Mouse (Mus musculus) cerebellum, postnatal 36 days (tissue): ENCODE data around the gene Capn12.
A peak's percentile ranks its signal among the peaks of the same experiment; 100 is the strongest.
"Not testable (repeated sequence)": the region's sequence is repeated elsewhere in the genome, so short reads cannot be mapped to it uniquely, and the experiment has no call there.

Experiments
- DNase-seq, 2 experiments: peaks; one replicate each; pipeline ENCODE4 v3.0.0; 2021 to 2022; ENCODE audit warnings: mixed read lengths in 2 of 2

Gene Capn12

DNA sequence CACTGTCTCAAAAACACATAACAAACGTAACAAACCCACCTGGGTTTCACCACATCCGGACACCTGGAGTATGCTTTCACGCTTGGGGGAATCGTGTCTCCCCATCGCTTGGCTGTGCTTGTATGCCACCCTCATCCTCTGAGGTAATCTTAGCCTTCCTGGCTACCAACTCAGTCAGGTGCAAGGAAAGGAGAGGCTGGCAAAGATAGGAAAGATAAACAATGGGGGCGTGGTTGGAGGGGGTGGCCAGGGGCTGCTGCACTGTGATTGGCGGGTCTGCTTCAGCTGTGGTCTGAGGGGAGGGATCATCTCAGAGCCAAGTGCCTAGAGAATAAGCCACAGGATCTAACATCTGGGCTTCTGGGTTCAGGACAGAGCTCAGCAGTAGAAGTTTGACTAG is 1.6 kb upstream of the Capn12 start:
- DNase-seq: no peak

DNA sequence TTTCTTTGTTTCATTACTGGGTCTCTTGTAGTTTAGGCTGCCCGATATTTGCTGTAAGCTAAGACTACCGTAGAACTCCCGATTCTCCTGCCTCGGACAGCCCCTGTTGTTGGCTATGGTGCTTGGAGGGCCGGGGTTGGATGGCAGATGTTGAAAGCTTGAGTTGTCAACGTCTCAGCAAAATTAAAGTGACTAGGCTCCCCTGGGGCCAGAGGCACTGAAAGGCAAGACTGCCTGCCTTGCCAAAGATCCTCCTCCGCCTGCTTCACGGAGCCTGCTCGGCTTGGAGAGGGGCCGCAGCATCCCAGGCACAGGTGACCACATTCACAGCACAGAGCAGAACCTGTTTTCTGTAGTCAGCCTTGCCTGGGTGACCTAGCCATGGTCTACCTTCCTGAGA is 668 bp upstream of the Capn12 start:
- no peak for DNase-seq

DNA sequence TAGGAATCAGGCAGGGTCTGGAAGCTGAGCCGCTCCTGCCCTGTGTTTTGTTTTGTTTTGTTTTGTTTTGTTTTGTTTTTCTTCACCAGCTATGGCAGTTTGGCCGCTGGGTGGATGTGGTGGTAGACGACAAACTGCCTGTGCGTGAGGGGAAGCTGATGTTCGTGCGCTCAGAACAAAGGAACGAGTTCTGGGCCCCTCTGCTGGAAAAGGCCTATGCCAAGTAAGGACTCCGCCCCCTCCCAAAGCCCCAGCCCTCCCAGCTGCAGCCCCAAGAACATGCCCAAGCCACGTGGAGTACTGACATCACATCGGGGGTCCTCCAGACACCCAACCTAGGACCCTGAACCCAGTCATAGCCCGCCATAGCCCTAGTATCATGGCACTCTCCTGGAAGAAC is 1.8 kb downstream of the Capn12 start:
- no peak for DNase-seq

DNA sequence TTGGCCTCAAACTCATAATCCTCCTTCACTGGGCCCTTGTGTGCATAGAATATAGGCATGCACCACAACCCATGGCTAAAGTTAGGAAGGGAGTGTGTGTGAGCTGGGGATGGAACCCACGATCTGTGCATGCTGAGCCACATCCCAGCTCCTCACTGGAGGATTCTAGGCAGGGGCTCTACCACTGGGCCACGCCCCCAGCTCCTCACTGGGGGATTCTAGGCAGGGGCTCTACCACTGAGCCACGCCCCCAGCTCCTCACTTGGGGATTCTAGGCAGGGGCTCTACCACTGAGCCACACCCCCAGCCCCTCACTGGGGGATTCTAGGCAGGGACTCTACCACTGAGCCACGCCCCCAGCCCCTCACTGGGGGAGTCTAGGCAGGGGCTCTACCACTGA is 2.5 kb downstream of the Capn12 start:
- not testable (repeated sequence) for DNase-seq

DNA sequence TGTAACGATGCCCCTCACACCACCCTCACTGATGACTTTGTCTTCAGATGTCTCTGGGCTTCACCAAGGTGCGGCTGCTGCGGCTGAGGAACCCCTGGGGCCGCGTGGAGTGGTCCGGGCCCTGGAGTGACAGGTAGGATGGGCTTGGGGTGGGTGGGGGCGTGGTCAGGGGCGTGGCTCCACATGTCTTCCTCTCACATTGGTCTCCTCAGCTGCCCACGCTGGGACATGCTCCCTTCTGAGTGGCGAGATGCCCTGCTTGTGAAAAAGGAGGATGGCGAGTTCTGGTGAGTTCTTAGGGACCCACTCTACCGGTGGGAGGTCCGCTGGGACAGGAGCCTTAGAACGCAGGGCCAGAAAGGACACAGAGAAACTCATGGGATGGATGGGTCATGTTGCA is 5.3 kb downstream of the Capn12 start:
- no peak for DNase-seq

DNA sequence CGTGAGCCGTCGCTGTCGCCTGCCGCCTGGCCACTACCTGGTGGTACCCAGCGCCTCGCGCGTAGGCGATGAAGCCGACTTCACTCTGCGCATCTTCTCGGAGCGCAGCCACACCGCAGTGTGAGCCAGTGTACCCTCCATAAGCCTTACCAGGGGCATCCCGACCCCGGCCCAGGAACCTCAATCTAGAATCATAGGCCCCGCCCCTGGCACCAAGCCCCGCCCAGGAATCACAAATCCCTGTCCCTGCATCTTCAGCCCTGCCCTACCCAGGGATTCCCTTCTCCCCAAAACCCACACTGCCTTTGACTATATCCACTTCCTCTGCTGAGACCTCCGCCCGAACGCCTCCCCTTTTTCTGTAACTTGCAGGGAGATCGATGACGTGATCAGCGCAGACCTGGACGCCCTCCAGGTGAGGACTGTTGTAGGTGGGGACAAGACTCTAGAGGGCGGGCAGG is 7.5 kb downstream of the Capn12 start:
- no peak for DNase-seq

DNA sequence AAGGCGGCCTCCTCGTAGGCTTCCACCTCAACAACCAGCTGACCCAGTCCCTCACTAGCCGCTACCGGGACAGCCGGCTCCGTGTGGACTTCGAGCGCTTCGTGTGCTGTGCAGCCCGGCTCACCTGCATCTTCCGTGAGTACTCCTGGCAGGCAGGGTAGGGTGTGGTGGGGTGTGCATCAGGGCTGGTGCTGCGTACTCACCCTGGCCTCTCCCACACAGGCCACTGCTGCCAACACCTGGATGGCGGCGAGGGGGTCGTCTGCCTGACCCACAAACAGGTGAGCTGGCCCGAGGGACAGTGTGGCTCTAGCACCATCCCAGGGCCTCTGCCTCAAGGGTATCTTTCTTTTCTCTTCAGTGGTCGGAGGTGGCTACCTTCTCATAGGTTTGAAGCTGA is 11.4 kb downstream of the Capn12 start:
- DNase-seq: no peak

DNA sequence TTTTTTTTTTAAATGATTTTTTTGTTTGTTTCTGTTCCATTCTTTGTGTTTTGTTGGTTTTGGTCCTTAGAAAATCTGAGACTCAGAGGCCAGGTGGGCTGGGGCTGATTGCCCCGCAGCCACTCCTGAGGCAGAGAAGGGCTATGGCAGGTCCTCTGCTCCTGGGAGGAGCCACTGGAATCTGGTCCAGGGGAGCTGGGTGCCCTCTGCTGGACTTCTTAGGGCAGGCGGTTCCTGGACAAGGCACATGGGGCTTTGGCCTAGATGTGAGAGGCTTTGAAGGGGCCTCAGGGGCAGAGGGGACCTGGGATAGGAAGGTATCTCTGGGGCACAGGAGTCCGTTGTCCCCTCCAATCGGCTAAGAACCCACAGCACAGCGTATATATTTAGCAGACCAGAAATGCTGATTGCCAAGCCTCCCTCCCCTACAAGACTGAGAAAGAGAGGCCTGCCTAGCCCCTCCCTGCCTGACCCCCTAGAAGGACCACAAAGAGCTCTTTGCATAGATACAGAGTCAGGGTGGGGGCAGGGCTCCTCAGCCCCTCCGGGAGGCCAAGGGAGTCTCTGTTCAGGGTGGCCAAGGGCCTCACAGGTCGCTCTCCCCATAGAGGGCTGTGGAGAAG is 12.5 kb downstream of the Capn12 start:
- DNase-seq: peak in 1 of 2 experiments; percentile 33

DNA sequence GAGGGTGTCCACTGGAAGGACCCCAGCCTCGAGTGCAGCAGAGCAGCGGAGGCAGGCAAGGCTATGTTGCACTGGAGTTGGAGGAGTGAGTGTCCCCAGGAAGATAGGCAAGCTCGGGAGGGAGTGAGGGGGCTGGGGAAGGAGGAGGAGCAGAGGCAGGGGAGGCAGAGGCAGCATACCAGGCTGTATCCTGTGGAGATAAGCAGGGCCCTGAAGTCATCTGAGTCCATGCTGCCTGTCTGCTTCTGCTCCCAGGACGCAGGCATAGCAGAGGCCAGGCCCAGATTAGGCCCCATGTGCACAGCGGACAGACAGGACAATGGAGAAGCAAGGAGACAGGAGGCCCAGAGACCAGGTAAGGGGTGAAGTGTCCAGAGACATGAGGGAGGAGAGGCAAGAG is 13.7 kb downstream of the Capn12 start:
- DNase-seq: no peak

DNA sequence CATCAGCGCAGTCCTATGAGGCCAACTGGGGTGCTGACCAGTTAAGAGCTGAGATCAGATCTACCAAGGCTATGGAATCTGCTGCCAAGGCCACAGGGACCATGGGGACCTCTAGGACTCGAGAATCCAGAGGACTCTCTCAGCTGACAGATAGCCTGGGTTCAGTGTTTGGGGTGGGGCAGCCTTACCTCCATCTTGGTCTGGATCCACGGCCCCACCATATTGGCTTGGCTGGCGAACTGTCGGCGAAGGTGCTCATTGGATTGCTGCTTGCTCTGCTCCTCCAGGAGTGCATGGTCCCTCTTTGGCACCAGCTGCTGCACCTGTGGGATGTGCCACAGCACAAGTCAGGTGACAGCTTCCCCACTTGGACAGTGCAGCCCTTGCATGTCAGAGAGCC is 16.4 kb downstream of the Capn12 start:
- no peak for DNase-seq

DNA sequence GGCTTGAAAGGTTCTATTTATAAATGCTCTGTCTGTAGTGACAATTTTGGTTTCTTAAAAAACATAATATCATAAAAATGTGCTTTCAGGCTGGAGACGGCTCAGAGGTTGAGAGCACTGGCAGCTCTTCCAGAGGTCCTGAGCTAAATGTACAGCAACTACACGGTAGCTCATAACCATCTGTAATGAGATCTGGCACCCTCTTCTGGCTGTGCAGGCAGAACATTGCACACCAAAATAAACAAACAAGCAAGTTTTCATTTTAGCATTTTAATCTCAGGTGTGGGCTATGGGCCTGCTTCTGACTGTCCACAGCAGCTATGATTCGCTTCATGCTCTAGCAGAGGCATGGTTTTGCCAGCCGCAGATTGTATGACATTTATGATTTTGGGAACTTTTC is 18.8 kb downstream of the Capn12 start:
- DNase-seq: no peak

DNA sequence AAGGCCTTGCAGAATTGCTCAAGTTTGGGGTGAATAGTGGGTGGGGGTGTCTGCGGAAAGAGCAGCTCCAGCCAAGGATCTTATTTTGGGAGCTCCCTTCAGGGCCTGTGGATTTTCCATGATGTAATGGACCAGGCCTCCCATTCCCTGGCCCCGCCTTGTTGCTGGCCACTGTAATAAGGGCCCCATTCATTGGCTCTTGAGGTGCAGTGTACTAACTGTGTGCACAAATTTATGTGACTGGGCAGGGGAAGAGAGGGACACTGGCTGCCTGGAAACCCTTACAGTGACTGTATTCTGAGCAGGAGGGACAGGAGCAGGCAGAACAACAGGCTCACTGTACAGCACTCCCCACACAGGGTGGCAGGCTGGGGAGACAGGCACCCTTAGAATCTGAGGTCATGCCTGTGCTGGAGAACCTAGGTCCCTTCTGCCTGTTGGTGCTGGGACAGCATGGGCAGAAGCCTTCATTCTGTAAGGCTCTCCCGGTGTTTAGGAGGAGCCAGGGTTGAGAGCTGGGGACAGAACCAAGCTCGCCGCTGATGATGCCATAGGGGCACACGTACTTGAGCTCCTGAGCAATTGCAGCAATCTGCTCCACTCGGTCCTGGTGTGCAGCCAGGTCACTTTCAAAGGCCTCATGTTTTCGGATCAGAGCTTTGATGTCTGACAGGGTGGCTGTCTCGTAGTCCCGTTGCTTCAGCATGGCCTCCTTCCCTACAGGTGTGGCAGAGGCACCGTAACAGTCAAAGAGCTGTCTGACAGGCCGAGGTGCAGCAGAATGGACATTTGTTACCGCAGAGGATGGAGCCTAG is 20.3 kb downstream of the Capn12 start:
- no peak for DNase-seq

DNA sequence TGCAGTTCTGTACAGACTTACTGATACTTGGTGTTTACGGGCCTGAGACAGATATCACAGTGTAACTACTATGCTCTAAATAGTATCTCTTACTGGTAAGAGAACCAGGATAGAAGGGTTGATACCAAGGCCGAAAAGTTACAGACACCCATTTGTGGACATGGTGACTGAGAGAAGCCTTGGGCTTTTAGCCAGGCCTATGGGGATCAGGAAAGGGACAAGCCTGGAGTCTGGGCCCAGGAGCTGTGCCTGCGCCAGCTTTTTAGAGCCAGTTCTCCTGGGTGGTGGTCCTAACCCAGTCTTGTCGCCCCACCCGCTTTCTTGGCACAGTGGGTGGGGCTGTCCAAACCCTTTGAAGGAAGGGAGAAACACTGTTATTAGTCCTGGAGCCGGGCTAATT is 21.0 kb downstream of the Capn12 start:
- DNase-seq: no peak

DNA sequence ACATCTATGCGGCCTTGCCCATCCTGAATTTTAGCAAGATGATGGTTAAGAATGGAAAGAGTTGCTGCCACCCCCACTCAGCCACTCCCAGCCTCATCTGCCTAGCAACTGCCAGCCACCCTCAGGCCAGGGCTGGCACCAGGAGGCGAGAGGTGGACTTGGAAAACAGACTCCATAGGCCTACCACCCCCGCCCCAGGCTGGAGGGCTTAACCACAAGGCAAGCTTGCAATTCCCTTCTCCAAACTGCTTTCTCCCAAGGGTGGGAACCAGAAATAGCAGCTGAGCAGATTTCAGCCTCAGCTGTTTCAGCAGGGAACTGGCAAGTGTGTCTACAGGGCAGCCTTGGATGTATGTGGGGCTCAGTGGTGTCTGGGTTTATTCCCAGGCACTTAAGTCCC is 21.6 kb downstream of the Capn12 start:
- DNase-seq: peak in 1 of 2 experiments; percentile 34

DNA sequence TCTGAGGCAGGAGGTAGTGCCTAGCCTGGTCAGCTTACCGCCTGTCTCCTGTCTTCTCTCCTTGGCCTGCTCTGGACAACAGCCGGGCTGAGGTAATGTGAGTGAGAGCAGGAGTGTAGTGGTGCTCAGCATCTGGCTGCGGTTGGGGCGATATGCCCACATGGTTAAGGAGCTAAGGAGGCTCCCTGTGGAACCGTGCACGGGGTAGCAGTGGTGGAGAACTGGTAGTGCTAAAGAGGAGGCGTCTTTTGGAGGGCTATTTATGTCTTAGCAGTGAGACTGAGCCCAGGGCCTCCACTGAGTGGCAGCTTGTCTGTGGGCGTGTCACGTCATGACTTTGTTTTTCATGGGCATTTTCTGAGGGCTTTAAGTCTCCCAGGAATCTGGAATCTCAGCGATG is 22.6 kb downstream of the Capn12 start:
- no peak for DNase-seq

DNA sequence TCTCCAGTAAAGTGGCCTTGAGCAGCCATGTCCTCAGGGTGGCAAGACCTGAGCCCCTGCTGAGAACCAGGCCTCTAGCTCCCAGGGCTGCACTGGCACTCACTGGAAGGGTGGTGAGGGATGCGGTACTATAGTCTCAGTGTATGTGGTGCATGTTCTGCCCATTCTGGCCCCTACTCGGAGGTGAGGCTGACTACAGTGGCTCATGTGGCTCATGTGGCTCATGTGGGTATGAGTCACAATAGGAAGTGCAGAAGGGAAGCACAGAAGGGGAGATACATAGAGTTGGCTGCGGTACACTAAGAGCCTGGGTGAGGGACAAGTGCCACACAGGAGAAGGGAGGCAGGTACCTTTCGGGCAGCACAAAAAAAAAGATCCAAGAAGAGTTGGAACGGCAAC is 26.0 kb downstream of the Capn12 start:
- no peak for DNase-seq

DNA sequence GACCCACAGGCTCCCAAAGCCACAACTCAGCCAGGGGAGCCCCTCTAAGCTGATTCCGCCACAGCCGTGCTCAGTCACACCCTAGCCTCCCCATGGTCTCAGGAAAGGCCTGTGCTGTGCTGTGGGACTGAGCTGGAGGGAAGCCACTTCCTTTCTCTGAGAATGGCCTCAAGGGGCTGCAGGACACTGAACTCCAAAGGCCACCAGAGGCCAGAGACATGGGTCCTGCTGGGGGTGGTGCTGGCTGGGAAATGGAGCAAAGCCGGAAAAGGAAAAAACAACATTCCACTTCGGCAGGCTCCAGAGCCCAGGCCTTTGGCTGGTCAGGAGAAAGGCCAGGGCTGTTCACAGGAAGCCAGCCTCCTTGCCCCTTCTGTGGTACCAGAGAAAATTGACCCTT is 30.4 kb downstream of the Capn12 start:
- no peak for DNase-seq

DNA sequence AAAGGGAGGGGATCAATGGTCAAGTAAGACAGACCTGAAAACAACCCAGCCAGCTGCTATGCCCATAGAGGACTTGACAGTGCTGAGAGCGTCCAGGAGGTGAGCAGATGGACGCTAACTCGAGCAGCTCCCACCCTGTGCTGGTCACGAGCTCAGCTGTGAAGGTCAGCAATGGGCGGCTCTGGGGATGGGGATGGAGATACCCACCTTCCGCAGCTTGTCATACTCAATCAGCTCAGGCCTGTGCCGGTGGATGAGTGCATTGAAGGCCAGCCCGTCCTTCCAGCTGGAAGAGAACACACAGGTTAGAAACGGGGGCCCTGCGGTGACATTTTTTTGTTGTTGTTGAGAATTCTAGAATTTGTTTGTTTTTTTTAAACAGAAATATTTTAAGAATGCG is 31.9 kb downstream of the Capn12 start:
- DNase-seq: no peak

DNA sequence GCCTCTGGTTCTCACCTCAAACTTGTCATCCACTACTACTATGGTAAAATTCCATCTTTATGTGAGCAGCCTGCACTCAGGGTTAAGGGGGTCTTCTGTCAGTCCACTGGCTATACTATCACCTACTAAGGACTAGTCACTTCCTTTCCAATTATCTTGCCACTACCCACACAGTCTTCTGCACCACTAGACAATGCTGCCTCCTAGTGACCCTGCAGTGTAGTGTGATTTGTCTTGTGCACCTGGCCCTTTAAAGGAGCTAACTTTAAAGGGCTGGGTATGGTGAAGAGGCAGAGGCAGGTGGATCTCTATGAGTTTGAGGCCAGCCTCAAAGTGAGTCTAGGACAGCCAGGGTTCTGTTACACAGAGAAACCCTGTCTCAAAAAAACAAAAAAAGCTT is 35.3 kb downstream of the Capn12 start:
- no peak for DNase-seq

DNA sequence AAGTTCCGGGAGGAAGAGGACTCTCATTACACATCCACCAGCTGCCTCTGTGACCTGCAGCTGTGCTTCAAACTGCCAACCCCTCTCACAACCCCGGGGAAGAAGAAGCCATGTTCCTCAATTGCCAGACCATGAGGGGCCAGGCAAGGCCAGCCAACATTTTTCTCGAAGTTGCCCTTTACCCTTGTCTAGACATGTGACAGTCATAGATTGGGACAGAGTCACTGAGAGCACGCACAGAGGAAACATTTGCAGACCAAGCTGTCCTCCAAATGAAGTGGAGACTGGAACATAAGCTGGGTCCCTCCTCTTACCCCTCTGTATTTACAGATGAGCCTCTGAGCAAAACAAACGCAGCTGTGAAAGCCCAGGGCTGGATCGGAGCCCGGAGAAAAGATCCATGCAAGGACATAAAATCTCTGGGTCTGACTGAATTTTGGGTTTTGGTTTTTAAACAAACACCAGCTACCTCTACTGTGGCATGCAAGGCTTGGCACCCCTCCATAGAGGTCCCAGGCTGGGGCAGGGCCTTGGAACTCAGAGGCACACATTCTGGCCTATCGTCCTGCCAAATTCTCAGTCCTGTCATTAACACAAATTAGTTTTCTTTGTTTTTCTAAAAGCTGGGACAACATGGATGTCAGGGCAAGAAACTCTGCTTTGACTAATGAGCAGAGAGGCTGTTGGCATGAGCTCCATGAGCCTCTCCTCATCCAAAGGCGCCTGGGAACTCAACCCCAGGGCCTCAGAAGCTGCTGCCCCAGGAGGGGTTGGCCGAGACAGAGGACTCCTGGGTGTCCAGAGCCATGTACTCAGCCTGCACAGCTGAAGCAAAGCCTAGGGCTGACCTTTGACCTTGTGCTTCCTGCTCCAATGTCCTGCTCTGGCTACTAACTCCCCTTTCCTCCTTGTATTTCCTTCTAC is 36.5 kb downstream of the Capn12 start:
- DNase-seq: no peak

DNA sequence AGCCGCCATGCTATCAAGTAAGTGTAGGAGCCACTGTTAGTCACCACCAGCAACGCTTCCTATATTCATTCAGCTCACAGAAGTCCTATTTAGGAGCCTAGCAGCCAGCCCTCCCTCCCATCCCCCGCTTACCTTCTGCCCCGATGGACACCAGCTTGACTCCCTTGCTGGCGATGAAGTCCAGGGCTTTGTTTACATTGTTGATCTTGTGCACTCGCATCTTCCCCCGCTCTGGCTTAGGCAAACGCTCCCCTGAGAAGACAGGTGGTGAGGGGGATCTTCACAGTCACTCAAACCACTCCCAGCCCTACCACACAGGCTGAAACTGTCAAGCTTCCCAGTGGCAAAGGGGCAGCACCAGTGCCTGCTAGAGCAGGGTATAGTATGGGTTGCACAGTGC is 37.3 kb downstream of the Capn12 start:
- no peak for DNase-seq

DNA sequence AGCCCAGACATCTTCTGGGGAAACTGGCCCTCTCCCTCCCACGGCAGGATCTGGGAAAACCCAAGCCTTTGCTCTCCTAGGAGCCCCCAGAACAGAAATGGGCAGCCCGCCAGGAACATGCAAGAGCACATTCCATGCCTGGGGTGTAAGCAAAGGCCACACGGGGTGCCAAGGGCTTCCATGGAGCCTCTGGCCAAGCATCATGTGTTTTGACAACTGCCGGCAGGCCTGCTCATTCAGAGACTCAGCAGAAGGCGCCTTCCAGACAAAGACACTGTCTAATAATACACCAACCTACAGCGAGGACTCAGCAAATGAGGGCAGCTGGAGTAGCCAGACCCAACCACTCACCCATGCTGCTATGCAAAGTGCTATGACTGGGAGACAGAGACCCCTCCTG is 38.6 kb downstream of the Capn12 start:
- DNase-seq: peak; percentile 45 to 58

DNA sequence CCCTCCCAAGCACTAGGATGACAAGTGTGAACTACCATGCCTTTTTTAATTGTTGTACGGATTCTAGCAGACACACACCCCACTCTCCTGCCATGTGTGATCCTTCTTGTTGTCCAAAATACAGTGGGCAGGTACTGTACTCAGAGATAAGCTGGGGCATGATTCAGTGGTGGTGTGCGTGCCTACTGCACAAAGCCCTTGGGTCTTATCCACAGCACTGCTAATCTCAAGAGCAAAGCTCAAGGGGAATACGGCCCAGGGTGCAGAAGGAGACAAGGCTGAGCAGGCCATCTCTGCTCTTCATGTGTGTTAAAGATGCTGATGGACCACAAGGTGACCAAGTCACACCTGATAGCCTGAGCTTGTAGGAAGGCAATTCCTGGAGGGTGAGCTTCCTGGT is 40.0 kb downstream of the Capn12 start:
- DNase-seq: no peak
